Mouse (Mus musculus) kidney, postnatal 36 days (tissue): ENCODE measurements at regions not wholly inside any gene's neighbourhood (a gene's known extent, or its start where the extent isn't known, plus 50 kb on each side); places are given as distances from the start of the nearest gene placed in this dataset.

Experiments used
- DNase-seq, 2 experiments: peaks; one replicate each; pipeline ENCODE4 v3.0.0; 2021 to 2022; ENCODE audit warnings: mixed read lengths in 2 of 2

DNA sequence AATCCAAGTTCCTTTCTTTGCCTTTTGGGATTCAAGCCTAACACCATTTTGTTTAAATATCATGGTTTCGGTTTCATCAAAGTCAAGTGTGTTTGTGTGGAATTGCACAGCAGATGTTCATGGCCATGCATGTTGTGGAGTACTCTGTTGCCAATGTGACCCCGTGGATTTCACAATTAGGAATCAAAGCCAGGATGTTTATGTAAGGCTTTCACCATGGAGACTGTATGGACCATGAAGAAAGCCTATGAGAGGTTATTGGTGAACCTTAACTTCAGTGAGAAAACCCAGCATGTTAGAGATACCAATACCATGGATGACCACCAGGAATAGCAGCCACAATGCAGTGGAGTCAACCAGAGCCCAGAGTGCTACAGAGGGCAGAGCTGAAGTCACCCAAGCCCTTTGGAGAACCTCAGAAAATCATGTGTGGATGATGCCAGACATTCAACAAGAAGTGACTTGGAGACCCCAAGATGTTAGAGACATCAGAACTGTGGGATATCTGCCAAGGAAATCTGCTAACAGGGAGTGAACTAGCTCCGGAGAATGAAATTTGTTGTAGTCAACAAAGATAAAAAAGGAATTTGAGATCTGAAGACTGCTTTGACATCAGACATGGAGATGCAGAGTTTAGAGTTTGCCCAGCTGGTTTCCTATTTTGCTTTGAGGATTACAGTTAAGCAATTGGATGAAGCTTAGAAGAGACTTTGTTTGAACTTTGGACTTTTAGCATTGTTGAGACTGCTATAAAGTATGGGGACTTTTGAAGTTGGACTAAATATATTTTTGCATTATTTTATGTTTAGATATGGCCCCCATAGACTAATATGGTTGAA is 615.3 kb downstream of the Tmem182 start:
- DNase-seq, result no peak

- DNase-seq, result peak in 1 of 2 experiments; percentile 5
These were observed 622.5 kb downstream of the Tmem182 start for GRCm38 (mm10) chr1:41427853-41428252.

DNA sequence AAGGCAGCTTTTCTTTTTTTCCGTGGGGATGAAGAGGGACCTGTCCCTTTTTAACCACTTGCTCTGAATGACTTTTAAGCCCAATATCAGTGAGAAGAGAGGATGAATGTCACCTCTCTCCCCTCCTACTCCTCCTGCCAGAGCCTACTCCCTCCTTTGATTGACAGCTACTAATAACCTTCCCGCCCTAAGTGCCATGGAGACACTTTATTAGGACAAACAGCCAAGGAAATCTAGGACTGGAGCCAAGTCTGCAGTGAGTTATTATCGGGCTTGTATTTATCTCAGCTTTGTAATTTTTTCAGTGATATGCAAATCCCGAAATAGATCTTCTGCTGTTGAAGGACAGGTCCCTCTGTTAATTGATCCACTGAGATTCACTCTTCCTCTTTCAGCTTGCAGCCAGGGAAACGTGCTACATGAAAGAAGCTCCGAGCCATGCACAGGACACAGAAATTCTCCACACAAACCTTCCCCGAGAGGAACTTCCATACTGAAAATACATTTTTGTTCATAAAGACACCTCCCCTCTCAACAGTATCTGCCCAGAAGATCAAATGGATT is 625.8 kb downstream of the Tmem182 start:
- DNase-seq, result no peak

DNA sequence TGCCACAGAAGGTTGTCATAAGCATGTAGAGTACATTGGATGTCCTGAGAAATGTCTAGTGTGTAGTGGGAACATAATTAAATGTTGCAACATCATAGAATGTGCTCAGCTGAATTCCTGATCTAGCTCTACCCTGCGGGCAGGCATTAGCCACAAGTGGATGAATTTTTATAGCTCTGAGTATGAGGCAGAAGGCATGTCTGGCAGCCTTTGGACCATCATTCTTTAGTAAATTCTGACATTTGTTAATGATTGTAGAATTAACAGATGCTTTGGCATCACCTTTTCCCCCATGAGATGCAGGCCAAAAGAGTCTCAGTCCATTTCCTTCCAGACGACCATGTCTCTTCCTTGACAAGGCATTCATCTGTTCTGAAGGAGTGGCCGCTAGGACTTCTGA is 630.0 kb downstream of the Tmem182 start:
- DNase-seq, result peak; percentile 17 to 19

GRCm38 (mm10) chr1:41449972-41450371 is 644.6 kb downstream of the Tmem182 start:
- DNase-seq, result no peak
